Mouse (Mus musculus): Measurements from ENCODE around the gene Qrich1. TPM values are rescaled to one million over a fixed set of nuclear protein-coding genes. Genes with fewer than 3 reads are reported as not detected.

Qrich1 gene
- polyA plus RNA-seq, 1 experiment from 2014 or later: 164 TPM

- no peaks in the 10 kb centered on the region for H3K9me3 ChIP-seq
- peaks cover 65% of the 10 kb centered on the region for H3K36me3 ChIP-seq
Measured at GRCm38 (mm10) chr9:108485301-108485875, 31.2 kb upstream of the Qrich1 start.

GRCm38 (mm10) chr9:108486973-108487530, 29.6 kb upstream of the Qrich1 start:
- H3K27me3 ChIP-seq (replicated peaks): no peaks in the 10 kb centered on the region
- peaks cover 59% of the 10 kb centered on the region for H3K36me3 ChIP-seq
- no peak overlapping the region for H3K27ac ChIP-seq
- peaks cover 18% of the 10 kb centered on the region for H3K4me1 ChIP-seq
- ATAC-seq (ENCODE audit: low FRiP score, low read depth): no peak
- WGBS: 92% methylated on average over 8 of the region's 8 CpGs
- H3K4me3 ChIP-seq: no peak overlapping the region
- no peaks in the 10 kb centered on the region for H3K9me3 ChIP-seq
- no peak overlapping the region for H3K9ac ChIP-seq
- H3K4me2 ChIP-seq (replicated peaks): no peak overlapping the region

More at GRCm38 (mm10) chr9:108485301-108485875, 31.2 kb upstream of the Qrich1 start:
- Histone ChIP-seq H3K4me2 (replicated peaks) (no peak overlapping the region), H3K27me3 (replicated peaks) (no peaks in the 10 kb centered on the region), H3K27ac (no peak overlapping the region), H3K9ac (no peak overlapping the region), H3K4me3 (no peak overlapping the region), H3K4me1 (peaks cover 8% of the 10 kb centered on the region)
- 93% methylated on average over 19 of the region's 19 CpGs for WGBS
- ATAC-seq (ENCODE audit: low FRiP score, low read depth): no peak

GRCm38 (mm10) chr9:108488403-108488802, 28.2 kb upstream of the Qrich1 start:
- peaks cover 67% of the 10 kb centered on the region for H3K36me3 ChIP-seq
- no peaks in the 10 kb centered on the region for H3K9me3 ChIP-seq
- no peaks in the 10 kb centered on the region for H3K27me3 ChIP-seq (replicated peaks)
- H3K4me2 ChIP-seq (replicated peaks): no peak overlapping the region
- WGBS: 95% methylated on average over 17 of the region's 17 CpGs
- no peak for ATAC-seq (ENCODE audit: low FRiP score, low read depth)
- no peak overlapping the region for H3K9ac ChIP-seq
- H3K4me3 ChIP-seq: no peak overlapping the region
- H3K4me1 ChIP-seq: peaks cover 23% of the 10 kb centered on the region
- H3K27ac ChIP-seq: no peak overlapping the region

GRCm38 (mm10) chr9:108489215-108489614, 27.4 kb upstream of the Qrich1 start:
- Histone ChIP-seq H3K27ac (no peak overlapping the region), H3K4me3 (no peak overlapping the region), H3K4me1 (peaks cover 23% of the 10 kb centered on the region), H3K27me3 (replicated peaks) (no peaks in the 10 kb centered on the region), H3K36me3 (peaks cover 71% of the 10 kb centered on the region), H3K4me2 (replicated peaks) (no peak overlapping the region), H3K9ac (no peak overlapping the region), H3K9me3 (no peaks in the 10 kb centered on the region)
- no peak for ATAC-seq (ENCODE audit: low FRiP score, low read depth)
- WGBS: 96% methylated on average over 20 of the region's 20 CpGs

- Histone ChIP-seq H3K27ac (peak overlapping the region; percentile 91), H3K36me3 (peaks cover 74% of the 10 kb centered on the region), H3K4me3 (peak overlapping the region; percentile 88), H3K4me1 (peaks cover 23% of the 10 kb centered on the region), H3K9me3 (no peaks in the 10 kb centered on the region), H3K4me2 (replicated peaks) (peak overlapping the region; percentile 93), H3K27me3 (replicated peaks) (no peaks in the 10 kb centered on the region), H3K9ac (peak overlapping the region; percentile 92)
- peak; percentile 72 for ATAC-seq (ENCODE audit: low FRiP score, low read depth)
- WGBS: 70% methylated on average over 26 of the region's 26 CpGs
Measured at GRCm38 (mm10) chr9:108489702-108490558, 26.7 kb upstream of the Qrich1 start.

- H3K9ac ChIP-seq: peak within 1 kb of the TSS; percentile 92
- peak; percentile 95 for ATAC-seq (ENCODE audit: low FRiP score, low read depth)
- H3K4me1 ChIP-seq: peaks cover 23% of the 10 kb centered on the region
- under 1% methylated on average over 69 of the region's 69 CpGs for WGBS
- peak within 1 kb of the TSS; percentile 88 for H3K4me3 ChIP-seq
- no peaks in the 10 kb centered on the region for H3K27me3 ChIP-seq (replicated peaks)
- peak within 1 kb of the TSS; percentile 91 for H3K27ac ChIP-seq
- no peaks in the 10 kb centered on the region for H3K9me3 ChIP-seq
- peak within 1 kb of the TSS; percentile 93 for H3K4me2 ChIP-seq (replicated peaks)
- H3K36me3 ChIP-seq: peaks cover 73% of the 10 kb centered on the region
Measured at GRCm38 (mm10) chr9:108490559-108491285, 25.9 kb upstream of the Qrich1 start, which contains the start of gene Usp19. Usp19 (plus strand) TSS chr9:108490602.

GRCm38 (mm10) chr9:108491286-108491580, 25.4 kb upstream of the Qrich1 start:
- Histone ChIP-seq H3K9ac (peak overlapping the region; percentile 92), H3K27me3 (replicated peaks) (no peaks in the 10 kb centered on the region), H3K4me3 (peak overlapping the region; percentile 88), H3K27ac (peak overlapping the region; percentile 91), H3K36me3 (peaks cover 73% of the 10 kb centered on the region), H3K4me2 (replicated peaks) (peak overlapping the region; percentile 93), H3K9me3 (no peaks in the 10 kb centered on the region), H3K4me1 (peaks cover 23% of the 10 kb centered on the region)
- ATAC-seq (ENCODE audit: low FRiP score, low read depth): 0 out of 2 replicates have a peak, but pooled peaks have one; percentile 3
- WGBS: 14% methylated on average over 12 of the region's 12 CpGs

GRCm38 (mm10) chr9:108492043-108492750, 24.4 kb upstream of the Qrich1 start:
- H3K27ac ChIP-seq: no peak overlapping the region

GRCm38 (mm10) chr9:108493246-108493645, 23.4 kb upstream of the Qrich1 start:
- H3K27ac ChIP-seq: no peak overlapping the region
- no peaks in the 10 kb centered on the region for H3K27me3 ChIP-seq (replicated peaks)
- H3K9ac ChIP-seq: no peak overlapping the region
- peaks cover 23% of the 10 kb centered on the region for H3K4me1 ChIP-seq
- no peaks in the 10 kb centered on the region for H3K9me3 ChIP-seq
- no peak for ATAC-seq (ENCODE audit: low FRiP score, low read depth)
- H3K4me2 ChIP-seq (replicated peaks): no peak overlapping the region
- 93% methylated on average over 8 of the region's 8 CpGs for WGBS
- no peak overlapping the region for H3K4me3 ChIP-seq
- peaks cover 74% of the 10 kb centered on the region for H3K36me3 ChIP-seq

More at GRCm38 (mm10) chr9:108492043-108492750, 24.4 kb upstream of the Qrich1 start:
- no peaks in the 10 kb centered on the region for H3K27me3 ChIP-seq (replicated peaks)
- 88% methylated on average over 16 of the region's 16 CpGs for WGBS
- no peak for ATAC-seq (ENCODE audit: low FRiP score, low read depth)
- no peaks in the 10 kb centered on the region for H3K9me3 ChIP-seq
- peaks cover 23% of the 10 kb centered on the region for H3K4me1 ChIP-seq
- H3K4me2 ChIP-seq (replicated peaks): peak overlapping the region; percentile 93
- peaks cover 74% of the 10 kb centered on the region for H3K36me3 ChIP-seq
- peak overlapping the region; percentile 0; the same call in 1 of the 2 replicates for H3K4me3 ChIP-seq
- peak overlapping the region; percentile 92 for H3K9ac ChIP-seq

GRCm38 (mm10) chr9:108494146-108494825, 22.3 kb upstream of the Qrich1 start:
- no peak for ATAC-seq (ENCODE audit: low FRiP score, low read depth)
- H3K36me3 ChIP-seq: peaks cover 74% of the 10 kb centered on the region

GRCm38 (mm10) chr9:108494905-108495304, 21.7 kb upstream of the Qrich1 start:
- Histone ChIP-seq H3K36me3 (peaks cover 76% of the 10 kb centered on the region), H3K4me3 (no peak overlapping the region), H3K4me1 (peaks cover 19% of the 10 kb centered on the region), H3K9ac (0 out of 2 replicates have a peak overlapping the region, but pooled peaks have one; percentile 3), H3K27ac (no peak overlapping the region), H3K27me3 (replicated peaks) (no peaks in the 10 kb centered on the region), H3K9me3 (no peaks in the 10 kb centered on the region), H3K4me2 (replicated peaks) (no peak overlapping the region)
- WGBS: 81% methylated on average over 10 of the region's 10 CpGs
- ATAC-seq (ENCODE audit: low FRiP score, low read depth): no peak

More at GRCm38 (mm10) chr9:108494146-108494825, 22.3 kb upstream of the Qrich1 start:
- Histone ChIP-seq H3K9ac (0 out of 2 replicates have a peak overlapping the region, but pooled peaks have one; percentile 3), H3K27ac (no peak overlapping the region), H3K9me3 (no peaks in the 10 kb centered on the region), H3K4me2 (replicated peaks) (no peak overlapping the region), H3K4me3 (no peak overlapping the region), H3K27me3 (replicated peaks) (no peaks in the 10 kb centered on the region), H3K4me1 (peaks cover 23% of the 10 kb centered on the region)
- WGBS: 93% methylated on average over 19 of the region's 19 CpGs
